Mouse (Mus musculus): Measurements from ENCODE around the gene Lmtk3.

DNA sequence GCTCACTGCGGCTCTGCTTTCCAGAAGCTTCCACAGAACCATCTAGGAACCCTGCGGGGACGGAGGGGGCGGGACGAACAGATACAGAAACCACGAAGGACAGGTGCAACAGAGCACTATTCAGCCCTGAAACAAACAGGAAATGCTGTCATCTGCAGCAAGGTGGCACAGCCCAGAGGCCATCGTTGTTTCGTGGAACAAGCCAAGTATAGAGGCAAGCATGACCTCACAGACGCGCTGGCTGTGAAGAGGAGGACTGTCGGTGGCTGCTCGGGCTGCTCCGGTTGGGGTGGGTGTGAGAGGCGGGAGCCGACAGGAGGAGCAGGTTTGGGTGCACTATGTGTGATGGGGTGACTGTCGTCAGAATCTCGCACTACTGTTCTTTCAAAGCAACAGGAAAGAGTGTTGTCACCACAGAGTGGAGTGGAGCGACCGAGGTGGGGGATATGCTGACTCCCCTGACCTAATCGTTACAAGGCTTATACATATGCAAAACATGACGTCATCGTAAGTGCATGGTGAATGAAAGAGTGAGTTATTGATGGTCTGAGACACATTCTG, 4.4 kb upstream of the Lmtk3 start:
- TF ChIP-seq POLR2A (IDR thresholded peaks at IDR 0.05; ENCODE audit: low read depth, low read length) (no peak), CTCF (IDR thresholded peaks at IDR 0.05; ENCODE audit: extremely low read depth, insufficient read length, insufficient replicate concordance, low read depth, low read length) (no peak)
